Mouse (Mus musculus) embryo, embryonic 10.5 days (tissue): Measurements from ENCODE around the gene Arhgdib.

Experiments
- DNase-seq: peaks from one replicate; pipeline ENCODE4 v3.0.0-alpha.2; 2015; ENCODE audit warnings: low spot score

The Arhgdib gene

GRCm38 (mm10) chr6:136920320-136921257 lies 21.1 kb downstream of the Arhgdib start:
- peak; percentile 91 for DNase-seq

- DNase-seq, result no peak
Observed at GRCm38 (mm10) chr6:136917885-136918284, 23.8 kb downstream of the Arhgdib start.

- DNase-seq, result no peak
Observed at GRCm38 (mm10) chr6:136915721-136916395, 25.8 kb downstream of the Arhgdib start.

GRCm38 (mm10) chr6:136914234-136914633 lies 27.5 kb downstream of the Arhgdib start:
- no peak for DNase-seq

- DNase-seq, result peak; percentile 49
Observed at GRCm38 (mm10) chr6:136913384-136914126, 28.1 kb downstream of the Arhgdib start.

- DNase-seq, result no peak
Observed at GRCm38 (mm10) chr6:136912751-136913265, 28.9 kb downstream of the Arhgdib start.

GRCm38 (mm10) chr6:136910247-136910890 lies 31.3 kb downstream of the Arhgdib start:
- no peak for DNase-seq

- no peak for DNase-seq
Observed at GRCm38 (mm10) chr6:136906937-136907293, 34.8 kb downstream of the Arhgdib start.

GRCm38 (mm10) chr6:136906283-136906936 lies 35.3 kb downstream of the Arhgdib start:
- no peak for DNase-seq

- no peak for DNase-seq
Observed at GRCm38 (mm10) chr6:136903885-136904470, 37.7 kb downstream of the Arhgdib start.

GRCm38 (mm10) chr6:136902527-136902926 lies 39.2 kb downstream of the Arhgdib start:
- DNase-seq, result no peak

GRCm38 (mm10) chr6:136901010-136901409 lies 40.7 kb downstream of the Arhgdib start:
- DNase-seq, result no peak

GRCm38 (mm10) chr6:136900369-136901009 lies 41.2 kb downstream of the Arhgdib start:
- no peak for DNase-seq

GRCm38 (mm10) chr6:136898954-136899353 lies 42.7 kb downstream of the Arhgdib start:
- DNase-seq, result no peak

- no peak for DNase-seq
Observed at GRCm38 (mm10) chr6:136898222-136898621, 43.5 kb downstream of the Arhgdib start.

GRCm38 (mm10) chr6:136897789-136898188 lies 43.9 kb downstream of the Arhgdib start:
- no peak for DNase-seq

GRCm38 (mm10) chr6:136894532-136895339 lies 47.0 kb downstream of the Arhgdib start:
- no peak for DNase-seq

GRCm38 (mm10) chr6:136892002-136892401 lies 49.7 kb downstream of the Arhgdib start:
- DNase-seq, result no peak

GRCm38 (mm10) chr6:136889554-136889953 lies 52.1 kb downstream of the Arhgdib start:
- no peak for DNase-seq
